ENCODE assay signal across 8 mouse cellular contexts in genomic region chr7:141468164-141468521, GRCm38 (mm10). TPM values are rescaled to one million over a fixed set of nuclear protein-coding genes. Genes with fewer than 3 reads are reported as not detected.
DNase-seq lines count a peak whose midpoint lies in the region; ATAC-seq and TF ChIP-seq lines count a peak whose summit lies in the region.

No protein-coding gene starts in this region.

- peaks cover 33% of the 10 kb centered on the region for H3K36me3 ChIP-seq in C2C12 (ENCODE audit: control insufficient read depth, insufficient read depth)
- H3K36me3 ChIP-seq in limb, embryonic 12.5 days, result peaks cover 35% of the 10 kb centered on the region

- H3K79me2 ChIP-seq in C2C12 (ENCODE audit: control insufficient read depth, insufficient read depth), result peaks cover 62% of the 10 kb centered on the region

- DNase-seq in cerebellum, adult 9-11 months, result peak; percentile 60
- no peak for DNase-seq in cerebellum, adult 11-12 months
- DNase-seq in thymus, postnatal 25 days, result no peak
- DNase-seq in frontal cortex, adult 2 months (ENCODE audit: extremely low spot score in 1 of 2, low spot score in 1 of 2), result no peak

- H3K4me2 ChIP-seq in limb, embryonic 12.5 days, result peak overlapping the region; percentile 86

- TF ChIP-seq CTCF in C2C12 (IDR thresholded peaks at IDR 0.05; ENCODE audit: control insufficient read depth, insufficient read depth, insufficient read length), result no peak
- TF ChIP-seq CTCF in olfactory bulb, adult 2 months (IDR thresholded peaks at IDR 0.05; ENCODE audit: insufficient read depth, low read depth, low read length), result no peak

- no peaks in the 10 kb centered on the region for H3K27me3 ChIP-seq in C2C12 (ENCODE audit: control insufficient read depth, insufficient read depth, insufficient read length)
- H3K27me3 ChIP-seq in limb, embryonic 12.5 days, result peaks cover 35% of the 10 kb centered on the region

- TF ChIP-seq POLR2A in olfactory bulb, adult 2 months (IDR thresholded peaks at IDR 0.05; ENCODE audit: insufficient read depth, low read depth, low read length), result no peak

- H3K4me3 ChIP-seq in C2C12 (ENCODE audit: insufficient read depth, poor library complexity, severe bottlenecking), result peak overlapping the region; percentile 69
- H3K4me3 ChIP-seq in limb, embryonic 12.5 days (replicated peaks), result peak overlapping the region; percentile 75
- peak overlapping the region; percentile 64; the same call in 1 of the 2 replicates for H3K4me3 ChIP-seq in olfactory bulb, adult 2 months (ENCODE audit: insufficient read depth, low read depth, low read length)

- peak overlapping the region; percentile 79 for H3K9ac ChIP-seq in limb, embryonic 12.5 days (replicated peaks)

- no peaks in the 10 kb centered on the region for H3K9me3 ChIP-seq in limb, embryonic 12.5 days

- peaks cover 49% of the 10 kb centered on the region for H3K4me1 ChIP-seq in limb, embryonic 12.5 days (replicated peaks)
- peaks cover 32% of the 10 kb centered on the region for H3K4me1 ChIP-seq in olfactory bulb, adult 2 months (ENCODE audit: control insufficient read depth, insufficient read depth, low read length)

- 0 out of 2 replicates have a peak, but pooled peaks have one; percentile 15 for ATAC-seq in erythroid progenitor cell, adult 5-6 weeks (replicated peaks; ENCODE audit: low FRiP score, poor library complexity, severe bottlenecking)
- ATAC-seq in limb, embryonic 12.5 days (ENCODE audit: insufficient number of reproducible peaks, insufficient read depth, low FRiP score, low TSS enrichment, low read depth), result no peak

- 21% methylated on average over 5 of the region's 5 CpGs for WGBS in limb, embryonic 12.5 days
- 67% methylated on average over 5 of the region's 5 CpGs for WGBS in olfactory bulb, adult 2 months

- H3ac ChIP-seq in C2C12 (ENCODE audit: control insufficient read depth, insufficient read length, low read depth), result peak overlapping the region; percentile 44

- peaks cover 27% of the 10 kb centered on the region for H3K79me3 ChIP-seq in C2C12 (ENCODE audit: low read depth)

- H3K27ac ChIP-seq in limb, embryonic 12.5 days, result peak overlapping the region; percentile 82
- H3K27ac ChIP-seq in olfactory bulb, adult 2 months (ENCODE audit: insufficient read depth, low read depth, low read length), result no peak overlapping the region

TF ChIP-seq in C2C12, 6 proteins besides CTCF, POLR2A, EP300 and RAD21:
- no peak for TF ChIP-seq MAX (IDR thresholded peaks at IDR 0.05)
- no peak for TF ChIP-seq FOSL1 (IDR thresholded peaks at IDR 0.05; ENCODE audit: insufficient read depth, low read length, poor library complexity, severe bottlenecking)
- TF ChIP-seq MYOD1 (IDR thresholded peaks at IDR 0.05; ENCODE audit: control insufficient read depth, insufficient read length, low read depth), result no peak
- no peak for TF ChIP-seq MYOG (IDR thresholded peaks at IDR 0.05; ENCODE audit: control insufficient read depth, extremely low read depth, insufficient read length)
- TF ChIP-seq CEBPB (IDR thresholded peaks at IDR 0.05; ENCODE audit: low read depth), result no peak
- TF ChIP-seq USF1 (IDR thresholded peaks at IDR 0.05; ENCODE audit: low read depth), result no peak

RNA-seq across cellular contexts. Expression of gene Cd151, which starts 1.0 kb away (rescaled TPM):
- polyA plus RNA-seq in C2C12 (2012; fragmentation: generic; extraction: Trizol), result 334 TPM
- total RNA-seq in erythroid progenitor cell, adult 5-6 weeks (2015; ENCODE audit: low replicate concordance), result 16.6 and 20.1 TPM in 2 replicates
- total RNA-seq in erythroid progenitor cell, adult 5-6 weeks (2017; ENCODE audit: low replicate concordance), result 24.1 and 30.7 TPM in 2 replicates
- 11.3 and 13.5 TPM in 2 replicates for polyA plus RNA-seq in limb, embryonic 12.5 days (2016; fragmentation: Nextera tagmentation; extraction: Ambion mirVana)
- not detected in 2 replicates for polyA plus RNA-seq in olfactory bulb, adult 2 months (2012; ENCODE audit: insufficient read depth, insufficient read length, low replicate concordance, missing spikeins)
- 61.0 and 61.7 TPM in 2 replicates for polyA plus RNA-seq in frontal cortex, adult 2 months (2012; rRNA removed)

RNA-seq across cellular contexts. Expression of gene Polr2l, which starts 6.8 kb away (rescaled TPM):
- 124 TPM for polyA plus RNA-seq in C2C12 (2012; fragmentation: generic; extraction: Trizol)
- 6.7 and 15.5 TPM in 2 replicates for total RNA-seq in erythroid progenitor cell, adult 5-6 weeks (2015; ENCODE audit: low replicate concordance)
- 14.4 and 14.9 TPM in 2 replicates for total RNA-seq in erythroid progenitor cell, adult 5-6 weeks (2017; ENCODE audit: low replicate concordance)
- 65.7 and 67.3 TPM in 2 replicates for polyA plus RNA-seq in limb, embryonic 12.5 days (2016; fragmentation: Nextera tagmentation; extraction: Ambion mirVana)
- not detected in 2 replicates for polyA plus RNA-seq in olfactory bulb, adult 2 months (2012; ENCODE audit: insufficient read depth, insufficient read length, low replicate concordance, missing spikeins)
- 41.5 and 47.6 TPM in 2 replicates for polyA plus RNA-seq in frontal cortex, adult 2 months (2012; rRNA removed)

RNA-seq across cellular contexts. Expression of gene Tspan4, which starts 6.9 kb away (rescaled TPM):
- polyA plus RNA-seq in C2C12 (2012; fragmentation: generic; extraction: Trizol), result 278 TPM
- 1.8 and 3.8 TPM in 2 replicates for total RNA-seq in erythroid progenitor cell, adult 5-6 weeks (2015; ENCODE audit: low replicate concordance)
- 2.2 and 8.0 TPM in 2 replicates for total RNA-seq in erythroid progenitor cell, adult 5-6 weeks (2017; ENCODE audit: low replicate concordance)
- 24.8 and 33.0 TPM in 2 replicates for polyA plus RNA-seq in limb, embryonic 12.5 days (2016; fragmentation: Nextera tagmentation; extraction: Ambion mirVana)
- not detected in 2 replicates for polyA plus RNA-seq in olfactory bulb, adult 2 months (2012; ENCODE audit: insufficient read depth, insufficient read length, low replicate concordance, missing spikeins)
- polyA plus RNA-seq in frontal cortex, adult 2 months (2012; rRNA removed), result 38.7 and 40.9 TPM in 2 replicates

RNA-seq across cellular contexts. Expression of gene Cracr2b, which starts 7.2 kb away (rescaled TPM):
- 4.5 TPM for polyA plus RNA-seq in C2C12 (2012; fragmentation: generic; extraction: Trizol)
- not detected in 2 replicates for total RNA-seq in erythroid progenitor cell, adult 5-6 weeks (2015; ENCODE audit: low replicate concordance)
- total RNA-seq in erythroid progenitor cell, adult 5-6 weeks (2017; ENCODE audit: low replicate concordance), result 3.3 TPM in 1 of 2 replicates, not detected in the other
- polyA plus RNA-seq in limb, embryonic 12.5 days (2016; fragmentation: Nextera tagmentation; extraction: Ambion mirVana), result 7.7 and 9.8 TPM in 2 replicates
- polyA plus RNA-seq in olfactory bulb, adult 2 months (2012; ENCODE audit: insufficient read depth, insufficient read length, low replicate concordance, missing spikeins), result not detected in 2 replicates
- 5.1 and 8.7 TPM in 2 replicates for polyA plus RNA-seq in frontal cortex, adult 2 months (2012; rRNA removed)

RNA-seq across cellular contexts. Expression of gene Pnpla2, which starts 13.1 kb away (rescaled TPM):
- 32.8 TPM for polyA plus RNA-seq in C2C12 (2012; fragmentation: generic; extraction: Trizol)
- 14.7 and 19.8 TPM in 2 replicates for total RNA-seq in erythroid progenitor cell, adult 5-6 weeks (2015; ENCODE audit: low replicate concordance)
- 4.2 and 8.3 TPM in 2 replicates for total RNA-seq in erythroid progenitor cell, adult 5-6 weeks (2017; ENCODE audit: low replicate concordance)
- polyA plus RNA-seq in limb, embryonic 12.5 days (2016; fragmentation: Nextera tagmentation; extraction: Ambion mirVana), result 13.7 and 14.9 TPM in 2 replicates
- polyA plus RNA-seq in olfactory bulb, adult 2 months (2012; ENCODE audit: insufficient read depth, insufficient read length, low replicate concordance, missing spikeins), result not detected in 2 replicates
- 27.5 and 29.8 TPM in 2 replicates for polyA plus RNA-seq in frontal cortex, adult 2 months (2012; rRNA removed)

Comparison
In these comparisons a context has a peak if more than half of its experiments do, and no peak if none do; other contexts are left out.
1. RNA of gene Polr2l, which starts 6.8 kb away (polyA plus RNA-seq): 124 TPM in C2C12 (single experiment), 65.7 to 67.3 TPM in limb, embryonic 12.5 days and 41.5 to 47.6 TPM in frontal cortex, adult 2 months; not detected in olfactory bulb, adult 2 months; every median in the first group is over 10 times any median in the second.
2. RNA of gene Tspan4, which starts 6.9 kb away (polyA plus RNA-seq): 278 TPM in C2C12 (single experiment), 38.7 to 40.9 TPM in frontal cortex, adult 2 months and 24.8 to 33.0 TPM in limb, embryonic 12.5 days; not detected in olfactory bulb, adult 2 months; every median in the first group is over 10 times any median in the second.
3. Peak in every context shown above with its lines, with median percentiles within 50 percentile points of each other: H3K4me3 ChIP-seq.